Mouse (Mus musculus) cerebellum, adult 2 months (tissue): ENCODE data around the gene Rnaset2a.
"Not testable (repeated sequence)": the region's sequence is repeated elsewhere in the genome, so short reads cannot be mapped to it uniquely, and the experiment has no call there.

Source experiments
- CTCF ChIP-seq: fragments of 200-500 bp; IDR thresholded peaks from 2 replicates; pipeline ENCODE4 v1.5.1; 2011; ENCODE audit warnings: low read depth, mild to moderate bottlenecking, control low read depth, low read length, moderate library complexity, borderline replicate concordance; ENCODE audit not compliant: insufficient read depth
- POLR2A ChIP-seq: fragments of 200-500 bp; IDR thresholded peaks from 2 replicates; pipeline ENCODE4 v1.6.1; 2011; ENCODE audit warnings: low read length, control low read depth, borderline replicate concordance; ENCODE audit not compliant: insufficient read depth

- TF ChIP-seq CTCF, POLR2A: not testable (repeated sequence)
Measured at GRCm38 (mm10) chr17:8129578-8129977, 18.3 kb downstream of the Rnaset2a start.
